Mouse (Mus musculus): ENCODE results near the gene Cadm1.

Gene Cadm1

GRCm38 (mm10) chr9:47529602-47530450 is at the start of gene Cadm1:
Gene Cadm1 (plus strand): TSS chr9:47530173.
- peak; percentile 45 to 52 for DNase-seq

GRCm38 (mm10) chr9:47484506-47484905 is 45.5 kb upstream of the Cadm1 start:
- DNase-seq, result no peak

- DNase-seq, result no peak
Observed at GRCm38 (mm10) chr9:47485186-47485585, 44.8 kb upstream of the Cadm1 start.

- no peak for DNase-seq
Observed at GRCm38 (mm10) chr9:47499761-47500160, 30.2 kb upstream of the Cadm1 start.

- DNase-seq, result no peak
Observed at GRCm38 (mm10) chr9:47505956-47506355, 24.0 kb upstream of the Cadm1 start.

- DNase-seq, result no peak
Observed at GRCm38 (mm10) chr9:47506876-47507275, 23.1 kb upstream of the Cadm1 start.

GRCm38 (mm10) chr9:47508109-47508508 is 21.9 kb upstream of the Cadm1 start:
- no peak for DNase-seq

- no peak for DNase-seq
Observed at GRCm38 (mm10) chr9:47512521-47512920, 17.5 kb upstream of the Cadm1 start.

- DNase-seq, result no peak
Observed at GRCm38 (mm10) chr9:47514318-47514717, 15.7 kb upstream of the Cadm1 start.

- DNase-seq, result no peak
Observed at GRCm38 (mm10) chr9:47516238-47516637, 13.7 kb upstream of the Cadm1 start.

- DNase-seq, result no peak
Observed at GRCm38 (mm10) chr9:47527290-47527689, 2.7 kb upstream of the Cadm1 start.

GRCm38 (mm10) chr9:47527741-47528140 is 2.2 kb upstream of the Cadm1 start:
- no peak for DNase-seq

- no peak for DNase-seq
Observed at GRCm38 (mm10) chr9:47529182-47529581, 791 bp upstream of the Cadm1 start.

- DNase-seq, result no peak
Observed at GRCm38 (mm10) chr9:47530544-47530921, 560 bp downstream of the Cadm1 start.

- DNase-seq, result peak in 1 of 2 experiments; percentile 1
Observed at GRCm38 (mm10) chr9:47530922-47531850, 1.2 kb downstream of the Cadm1 start.

GRCm38 (mm10) chr9:47532215-47532865 is 2.4 kb downstream of the Cadm1 start:
- DNase-seq, result no peak

- no peak for DNase-seq
Observed at GRCm38 (mm10) chr9:47533461-47533860, 3.5 kb downstream of the Cadm1 start.

GRCm38 (mm10) chr9:47534573-47535475 is 4.9 kb downstream of the Cadm1 start:
- DNase-seq, result no peak

- no peak for DNase-seq
Observed at GRCm38 (mm10) chr9:47545245-47545644, 15.3 kb downstream of the Cadm1 start.

- DNase-seq, result no peak
Observed at GRCm38 (mm10) chr9:47545667-47546066, 15.7 kb downstream of the Cadm1 start.

- DNase-seq, result no peak
Observed at GRCm38 (mm10) chr9:47548402-47548801, 18.4 kb downstream of the Cadm1 start.

GRCm38 (mm10) chr9:47548916-47549315 is 18.9 kb downstream of the Cadm1 start:
- DNase-seq, result no peak
